Mouse (Mus musculus): ENCODE data around the gene BC030500. TPM values are rescaled to one million over a fixed set of nuclear protein-coding genes. Genes with fewer than 3 reads are reported as not detected.

BC030500 gene
- 0.15 TPM in 1 of 2 replicates, not detected in the other for polyA plus RNA-seq (2015; fragmentation: Nextera tagmentation; extraction: Ambion mirVana)

GRCm38 (mm10) chr8:58911677-58912076, at the start of gene BC030500:
BC030500 (plus strand) TSS chr8:58911755.
- 10% methylated on average over 14 of the region's 14 CpGs for WGBS

GRCm38 (mm10) chr8:58886405-58886804, 25.1 kb upstream of the BC030500 start:
- H3K27me3 ChIP-seq (ENCODE audit: control insufficient read depth, insufficient read depth, low read length), result no peaks in the 10 kb centered on the region
- 0% methylated on average over 1 of the region's 1 CpGs for WGBS
- no peaks in the 10 kb centered on the region for H3K9me3 ChIP-seq (replicated peaks; ENCODE audit: control insufficient read depth, low read length)
- ATAC-seq (replicated peaks; ENCODE audit: extremely low read depth, insufficient read depth, low FRiP score), result no peak
- no peak overlapping the region for H3K9ac ChIP-seq (ENCODE audit: low read length)
- H3K4me3 ChIP-seq (ENCODE audit: low read length), result no peak overlapping the region
- no peaks in the 10 kb centered on the region for H3K4me1 ChIP-seq (ENCODE audit: control insufficient read depth, insufficient read depth, low read length)
- no peak overlapping the region for H3K4me2 ChIP-seq (ENCODE audit: low read depth, low read length)
- H3K27ac ChIP-seq (ENCODE audit: low read length), result no peak overlapping the region
- H3K36me3 ChIP-seq (ENCODE audit: control insufficient read depth, insufficient read depth), result no peaks in the 10 kb centered on the region

More at GRCm38 (mm10) chr8:58911677-58912076, at the start of gene BC030500:
- ATAC-seq (replicated peaks; ENCODE audit: extremely low read depth, insufficient read depth, low FRiP score), result no peak
- Histone ChIP-seq H3K36me3 (ENCODE audit: control insufficient read depth, insufficient read depth) (no peaks in the 10 kb centered on the region), H3K27ac (ENCODE audit: low read length) (no peak within 1 kb of the TSS), H3K4me2 (ENCODE audit: low read depth, low read length) (peak within 1 kb of the TSS; percentile 99), H3K27me3 (ENCODE audit: control insufficient read depth, insufficient read depth, low read length) (peaks cover 12% of the 10 kb centered on the region), H3K9ac (ENCODE audit: low read length) (peak within 1 kb of the TSS; percentile 58), H3K9me3 (replicated peaks; ENCODE audit: control insufficient read depth, low read length) (no peaks in the 10 kb centered on the region), H3K4me1 (ENCODE audit: control insufficient read depth, insufficient read depth, low read length) (peaks cover 7% of the 10 kb centered on the region; the same call in 1 of the 2 replicates), H3K4me3 (ENCODE audit: low read length) (peak within 1 kb of the TSS; percentile 63)

GRCm38 (mm10) chr8:58890591-58890990, 21.0 kb upstream of the BC030500 start:
- Histone ChIP-seq H3K27ac (ENCODE audit: low read length) (no peak overlapping the region), H3K36me3 (ENCODE audit: control insufficient read depth, insufficient read depth) (no peaks in the 10 kb centered on the region), H3K27me3 (ENCODE audit: control insufficient read depth, insufficient read depth, low read length) (no peaks in the 10 kb centered on the region), H3K9ac (ENCODE audit: low read length) (no peak overlapping the region), H3K4me1 (ENCODE audit: control insufficient read depth, insufficient read depth, low read length) (no peaks in the 10 kb centered on the region), H3K9me3 (replicated peaks; ENCODE audit: control insufficient read depth, low read length) (no peaks in the 10 kb centered on the region), H3K4me3 (ENCODE audit: low read length) (no peak overlapping the region), H3K4me2 (ENCODE audit: low read depth, low read length) (no peak overlapping the region)
- WGBS, result 90% methylated on average over 3 of the region's 3 CpGs
- ATAC-seq (replicated peaks; ENCODE audit: extremely low read depth, insufficient read depth, low FRiP score), result no peak

- H3K27ac ChIP-seq (ENCODE audit: low read length), result no peak overlapping the region
- H3K4me3 ChIP-seq (ENCODE audit: low read length), result no peak overlapping the region
- no peaks in the 10 kb centered on the region for H3K27me3 ChIP-seq (ENCODE audit: control insufficient read depth, insufficient read depth, low read length)
- ATAC-seq (replicated peaks; ENCODE audit: extremely low read depth, insufficient read depth, low FRiP score), result no peak
- no peaks in the 10 kb centered on the region for H3K36me3 ChIP-seq (ENCODE audit: control insufficient read depth, insufficient read depth)
- 55% methylated on average over 6 of the region's 6 CpGs for WGBS
- no peaks in the 10 kb centered on the region for H3K9me3 ChIP-seq (replicated peaks; ENCODE audit: control insufficient read depth, low read length)
- no peaks in the 10 kb centered on the region for H3K4me1 ChIP-seq (ENCODE audit: control insufficient read depth, insufficient read depth, low read length)
- no peak overlapping the region for H3K9ac ChIP-seq (ENCODE audit: low read length)
- H3K4me2 ChIP-seq (ENCODE audit: low read depth, low read length), result no peak overlapping the region
These were observed 15.6 kb upstream of the BC030500 start for GRCm38 (mm10) chr8:58895960-58896359.

- Histone ChIP-seq H3K4me1 (ENCODE audit: control insufficient read depth, insufficient read depth, low read length) (no peaks in the 10 kb centered on the region), H3K27me3 (ENCODE audit: control insufficient read depth, insufficient read depth, low read length) (no peaks in the 10 kb centered on the region), H3K4me2 (ENCODE audit: low read depth, low read length) (no peak overlapping the region), H3K4me3 (ENCODE audit: low read length) (no peak overlapping the region), H3K9me3 (replicated peaks; ENCODE audit: control insufficient read depth, low read length) (no peaks in the 10 kb centered on the region), H3K27ac (ENCODE audit: low read length) (no peak overlapping the region), H3K9ac (ENCODE audit: low read length) (no peak overlapping the region), H3K36me3 (ENCODE audit: control insufficient read depth, insufficient read depth) (no peaks in the 10 kb centered on the region)
- 43% methylated on average over 2 of the region's 2 CpGs for WGBS
- ATAC-seq (replicated peaks; ENCODE audit: extremely low read depth, insufficient read depth, low FRiP score), result no peak
These were observed 7.1 kb upstream of the BC030500 start for GRCm38 (mm10) chr8:58904465-58904864.

- Histone ChIP-seq H3K36me3 (ENCODE audit: control insufficient read depth, insufficient read depth) (no peaks in the 10 kb centered on the region), H3K4me2 (ENCODE audit: low read depth, low read length) (peak within 1 kb of the TSS; percentile 99), H3K9ac (ENCODE audit: low read length) (peak within 1 kb of the TSS; percentile 58), H3K27ac (ENCODE audit: low read length) (no peak within 1 kb of the TSS), H3K9me3 (replicated peaks; ENCODE audit: control insufficient read depth, low read length) (no peaks in the 10 kb centered on the region), H3K4me3 (ENCODE audit: low read length) (peak within 1 kb of the TSS; percentile 63), H3K27me3 (ENCODE audit: control insufficient read depth, insufficient read depth, low read length) (peaks cover 12% of the 10 kb centered on the region), H3K4me1 (ENCODE audit: control insufficient read depth, insufficient read depth, low read length) (peaks cover 7% of the 10 kb centered on the region; the same call in 1 of the 2 replicates)
- under 1% methylated on average over 37 of the region's 37 CpGs for WGBS
- ATAC-seq (replicated peaks; ENCODE audit: extremely low read depth, insufficient read depth, low FRiP score), result no peak; the same call in 1 of the 2 replicates
These were observed 763 bp downstream of the BC030500 start, which contains the start of gene Galntl6 for GRCm38 (mm10) chr8:58912196-58912839. Galntl6 (minus strand) TSS chr8:58912640.

- Histone ChIP-seq H3K27me3 (ENCODE audit: control insufficient read depth, insufficient read depth, low read length) (peaks cover 12% of the 10 kb centered on the region), H3K4me1 (ENCODE audit: control insufficient read depth, insufficient read depth, low read length) (peaks cover 7% of the 10 kb centered on the region; the same call in 1 of the 2 replicates), H3K9ac (ENCODE audit: low read length) (peak overlapping the region; percentile 58), H3K4me2 (ENCODE audit: low read depth, low read length) (peak overlapping the region; percentile 99), H3K36me3 (ENCODE audit: control insufficient read depth, insufficient read depth) (no peaks in the 10 kb centered on the region), H3K27ac (ENCODE audit: low read length) (no peak overlapping the region), H3K4me3 (ENCODE audit: low read length) (peak overlapping the region; percentile 63), H3K9me3 (replicated peaks; ENCODE audit: control insufficient read depth, low read length) (no peaks in the 10 kb centered on the region)
- 3% methylated on average over 30 of the region's 30 CpGs for WGBS
- ATAC-seq (replicated peaks; ENCODE audit: extremely low read depth, insufficient read depth, low FRiP score), result no peak
These were observed 1.5 kb downstream of the BC030500 start for GRCm38 (mm10) chr8:58912840-58913639.

GRCm38 (mm10) chr8:58913640-58913968, 2.0 kb downstream of the BC030500 start:
- no peak overlapping the region for H3K27ac ChIP-seq (ENCODE audit: low read length)
- no peak overlapping the region for H3K4me2 ChIP-seq (ENCODE audit: low read depth, low read length)
- no peaks in the 10 kb centered on the region for H3K36me3 ChIP-seq (ENCODE audit: control insufficient read depth, insufficient read depth)
- H3K4me3 ChIP-seq (ENCODE audit: low read length), result no peak overlapping the region
- H3K27me3 ChIP-seq (ENCODE audit: control insufficient read depth, insufficient read depth, low read length), result peaks cover 12% of the 10 kb centered on the region
- WGBS, result 82% methylated on average over 2 of the region's 3 CpGs
- peaks cover 7% of the 10 kb centered on the region; the same call in 1 of the 2 replicates for H3K4me1 ChIP-seq (ENCODE audit: control insufficient read depth, insufficient read depth, low read length)
- H3K9me3 ChIP-seq (replicated peaks; ENCODE audit: control insufficient read depth, low read length), result no peaks in the 10 kb centered on the region
- no peak overlapping the region for H3K9ac ChIP-seq (ENCODE audit: low read length)
- ATAC-seq (replicated peaks; ENCODE audit: extremely low read depth, insufficient read depth, low FRiP score), result no peak

GRCm38 (mm10) chr8:58915142-58915541, 3.6 kb downstream of the BC030500 start:
- H3K4me2 ChIP-seq (ENCODE audit: low read depth, low read length), result no peak overlapping the region
- no peak overlapping the region for H3K27ac ChIP-seq (ENCODE audit: low read length)
- peaks cover 12% of the 10 kb centered on the region for H3K27me3 ChIP-seq (ENCODE audit: control insufficient read depth, insufficient read depth, low read length)
- no peaks in the 10 kb centered on the region for H3K9me3 ChIP-seq (replicated peaks; ENCODE audit: control insufficient read depth, low read length)
- no peak overlapping the region for H3K9ac ChIP-seq (ENCODE audit: low read length)
- H3K4me1 ChIP-seq (ENCODE audit: control insufficient read depth, insufficient read depth, low read length), result peaks cover 7% of the 10 kb centered on the region; the same call in 1 of the 2 replicates
- no peaks in the 10 kb centered on the region for H3K36me3 ChIP-seq (ENCODE audit: control insufficient read depth, insufficient read depth)
- no peak for ATAC-seq (replicated peaks; ENCODE audit: extremely low read depth, insufficient read depth, low FRiP score)
- 56% methylated on average over 2 of the region's 2 CpGs for WGBS
- no peak overlapping the region for H3K4me3 ChIP-seq (ENCODE audit: low read length)
